Mouse (Mus musculus) thymus, adult 2 months (tissue): Measurements from ENCODE around the gene Efcc1.

Experiments used
- CTCF ChIP-seq: fragments of 200-500 bp; IDR thresholded peaks from 2 replicates; pipeline ENCODE4 v1.5.1; 2012; ENCODE audit warnings: mild to moderate bottlenecking, control low read depth, low read length, moderate library complexity, borderline replicate concordance; ENCODE audit not compliant: control insufficient read depth, poor library complexity, insufficient read depth; ENCODE audit errors: extremely low read depth
- POLR2A ChIP-seq: fragments of 200-500 bp; IDR thresholded peaks from 2 replicates; pipeline ENCODE4 v1.6.1; 2012; ENCODE audit warnings: mild to moderate bottlenecking, low read length, control low read depth, moderate library complexity; ENCODE audit not compliant: control insufficient read depth, poor library complexity, insufficient read depth; ENCODE audit errors: extremely low read depth

DNA sequence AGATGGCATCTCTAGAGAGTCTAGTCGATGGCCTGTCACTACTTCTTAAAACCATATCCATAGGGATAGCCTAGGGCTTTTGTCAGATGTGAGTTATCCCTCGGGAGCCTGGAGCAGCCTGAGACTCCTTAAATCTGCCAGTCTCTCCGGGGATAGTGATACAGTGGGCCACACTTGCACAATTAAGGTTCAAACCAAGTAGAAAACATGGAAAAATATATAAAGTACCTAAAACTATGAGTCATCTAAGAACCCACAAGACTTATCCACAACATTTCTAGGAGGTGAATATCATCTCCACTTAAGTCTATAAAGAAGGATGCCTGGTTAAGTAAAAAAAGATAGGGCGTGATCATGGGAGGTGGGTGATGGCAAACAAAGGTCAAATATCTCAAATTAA is 18.4 kb upstream of the Efcc1 start:
- TF ChIP-seq CTCF (no peak), POLR2A (no peak)
